Mouse (Mus musculus): ENCODE results near the gene Abcb9. TPM values are rescaled to one million over a fixed set of nuclear protein-coding genes. Genes with fewer than 3 reads are reported as not detected.
A peak's percentile ranks its signal among the peaks of the same experiment; 100 is the strongest.

The Abcb9 gene
- total and polyA plus RNA-seq, 2 experiments from 2014 or later = 29.6 to 42.1 TPM

DNA sequence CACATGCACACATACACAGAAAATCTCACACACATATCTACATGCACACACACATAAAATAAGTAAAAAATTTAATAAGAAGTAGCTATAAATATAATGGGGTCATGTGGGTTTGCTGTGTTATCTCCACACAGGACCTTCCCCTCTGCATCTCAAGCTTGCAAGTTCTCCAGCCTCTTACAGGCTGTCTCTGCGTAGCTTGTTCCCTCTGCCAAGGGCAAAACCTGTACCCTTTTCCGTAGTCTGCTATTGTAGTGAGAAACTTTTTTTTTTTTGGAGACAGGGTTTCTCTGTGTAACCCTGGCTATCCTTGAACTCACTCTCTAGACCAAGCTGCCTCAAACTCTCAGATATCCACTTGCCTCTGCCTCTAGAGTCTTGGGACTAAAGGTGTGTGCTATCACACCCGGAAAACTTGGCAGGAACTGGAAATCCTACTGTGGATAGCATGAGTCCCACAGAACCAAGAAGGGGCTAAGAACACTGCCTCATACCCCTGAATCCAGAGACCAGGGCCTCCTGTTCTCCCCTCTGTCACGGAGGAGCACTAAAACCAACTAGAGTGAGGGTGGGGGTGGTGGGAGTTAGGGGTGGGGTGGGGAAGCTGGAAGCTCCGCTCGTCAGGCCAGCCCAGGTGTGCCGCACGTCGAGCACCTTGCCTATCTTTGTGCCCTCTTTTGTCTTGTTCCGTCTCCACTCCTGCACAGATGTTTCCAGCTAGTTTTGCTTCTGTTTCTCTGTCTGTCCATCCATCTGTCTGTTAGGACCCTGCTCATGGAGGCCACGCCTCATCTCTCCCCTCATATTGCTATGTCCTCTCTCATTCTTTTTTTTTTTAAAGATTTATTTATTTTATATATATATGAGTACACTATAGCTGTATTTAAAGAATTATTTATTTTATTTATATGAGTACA, 4.8 kb upstream of the Abcb9 start:
- H3K9ac ChIP-seq (replicated peaks; ENCODE audit: low read length, poor library complexity, severe bottlenecking) = no peak overlapping the region
- TF ChIP-seq CTCF (IDR thresholded peaks at IDR 0.05) = no peak
- WGBS = 90% methylated on average over 11 of the region's 11 CpGs
- no peaks in the 10 kb centered on the region for H3K36me3 ChIP-seq (ENCODE audit: insufficient read depth, low read length)
- H3K9me3 ChIP-seq (ENCODE audit: low read length) = no peaks in the 10 kb centered on the region
- no peak overlapping the region for H3K27ac ChIP-seq (ENCODE audit: low read depth, low read length)
- no peaks in the 10 kb centered on the region for H3K27me3 ChIP-seq (ENCODE audit: insufficient read depth, low read length)
- no peak overlapping the region for H3K4me2 ChIP-seq (ENCODE audit: low read depth, low read length, poor library complexity, severe bottlenecking)
- 0 out of 2 replicates have a peak, but pooled peaks cover 4% of the 10 kb centered on the region for H3K4me1 ChIP-seq (ENCODE audit: insufficient read depth, low read length)
- DNase-seq (ENCODE audit: low spot score) (no peak), ATAC-seq (ENCODE audit: low FRiP score) (no peak)
- no peak overlapping the region for H3K4me3 ChIP-seq (ENCODE audit: low read depth, low read length)

DNA sequence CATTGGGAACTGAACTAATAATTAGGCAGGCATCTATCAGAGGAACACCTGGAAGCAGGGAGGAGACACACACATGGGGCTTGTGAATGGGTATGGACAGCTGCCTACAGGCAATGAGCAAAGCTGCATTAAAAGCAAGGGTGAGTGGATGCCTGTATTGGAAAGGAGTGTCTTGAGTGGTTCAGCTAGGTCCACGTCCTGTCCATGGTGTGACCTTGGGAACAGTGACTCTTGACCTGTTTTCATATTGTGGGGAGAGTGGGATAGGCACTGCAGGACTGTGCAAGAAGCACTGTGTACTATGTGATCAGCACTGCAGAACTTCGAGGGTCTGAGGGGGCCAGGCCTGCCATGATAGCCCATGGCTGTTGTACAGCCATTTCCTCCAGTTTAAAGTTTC, 3.3 kb upstream of the Abcb9 start:
- ATAC-seq (ENCODE audit: low FRiP score) = no peak
- DNase-seq (ENCODE audit: low spot score) = no peak
- TF ChIP-seq CTCF (IDR thresholded peaks at IDR 0.05) = no peak
- Histone ChIP-seq H3K36me3 (ENCODE audit: insufficient read depth, low read length) (no peaks in the 10 kb centered on the region), H3K9me3 (ENCODE audit: low read length) (no peaks in the 10 kb centered on the region), H3K9ac (replicated peaks; ENCODE audit: low read length, poor library complexity, severe bottlenecking) (no peak overlapping the region), H3K4me2 (ENCODE audit: low read depth, low read length, poor library complexity, severe bottlenecking) (no peak overlapping the region), H3K4me1 (ENCODE audit: insufficient read depth, low read length) (0 out of 2 replicates have a peak, but pooled peaks cover 4% of the 10 kb centered on the region), H3K27ac (ENCODE audit: low read depth, low read length) (no peak overlapping the region), H3K27me3 (ENCODE audit: insufficient read depth, low read length) (no peaks in the 10 kb centered on the region), H3K4me3 (ENCODE audit: low read depth, low read length) (no peak overlapping the region)
- WGBS = 88% methylated on average over 2 of the region's 2 CpGs

GRCm38 (mm10) chr5:124095077-124095581, 469 bp downstream of the Abcb9 start:
- peak; percentile 22; the same call in 1 of the 2 replicates for TF ChIP-seq CTCF (IDR thresholded peaks at IDR 0.05)
- no peak; the same call in 1 of the 2 replicates for ATAC-seq (ENCODE audit: low FRiP score)
- Histone ChIP-seq H3K4me3 (ENCODE audit: low read depth, low read length) (peak overlapping the region; percentile 57), H3K27ac (ENCODE audit: low read depth, low read length) (peak overlapping the region; percentile 33), H3K36me3 (ENCODE audit: insufficient read depth, low read length) (peaks cover under 1% of the 10 kb centered on the region; the same call in 1 of the 2 replicates), H3K4me2 (ENCODE audit: low read depth, low read length, poor library complexity, severe bottlenecking) (peak overlapping the region; percentile 66), H3K4me1 (ENCODE audit: insufficient read depth, low read length) (0 out of 2 replicates have a peak, but pooled peaks cover 7% of the 10 kb centered on the region), H3K9ac (replicated peaks; ENCODE audit: low read length, poor library complexity, severe bottlenecking) (peak overlapping the region; percentile 79), H3K9me3 (ENCODE audit: low read length) (no peaks in the 10 kb centered on the region), H3K27me3 (ENCODE audit: insufficient read depth, low read length) (no peaks in the 10 kb centered on the region)
- DNase-seq (ENCODE audit: low spot score) = no peak
- 9% methylated on average over 19 of the region's 19 CpGs for WGBS

DNA sequence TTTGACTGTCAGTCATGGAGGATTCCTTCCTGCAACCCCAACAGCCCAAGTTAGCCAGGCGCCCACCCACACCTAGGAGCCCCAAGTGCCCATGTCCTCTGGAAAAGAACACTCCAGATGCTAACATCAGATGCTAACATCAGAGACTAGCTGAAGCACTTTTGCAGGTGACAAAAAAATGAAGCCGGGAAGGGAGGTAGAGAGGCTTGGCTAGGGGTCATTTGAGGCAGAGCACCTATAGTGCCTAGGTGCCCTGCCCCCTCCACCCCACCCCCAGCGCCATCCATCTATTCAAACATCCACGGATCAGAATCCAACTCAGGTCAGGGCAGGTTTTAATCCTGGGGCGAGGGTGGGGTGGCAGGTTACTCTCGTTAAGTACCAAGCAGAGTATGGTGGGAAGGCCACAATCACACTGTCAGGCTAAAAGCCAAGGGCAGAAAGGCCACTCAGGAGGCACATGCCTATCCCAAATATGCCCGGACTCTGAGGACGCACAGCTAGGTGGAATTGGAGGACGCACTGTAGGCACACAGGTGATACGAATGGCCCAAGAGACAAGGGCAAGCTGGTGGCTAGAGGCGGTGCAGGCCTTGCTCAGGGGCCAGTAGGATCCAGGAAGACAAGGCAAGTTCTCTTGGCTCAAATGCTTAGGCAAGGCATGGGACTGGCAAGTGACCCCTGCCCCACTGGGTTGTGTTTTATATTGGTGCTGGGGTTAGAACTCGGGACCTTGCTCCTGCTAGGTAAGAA, 1.6 kb downstream of the Abcb9 start:
- whole genome bisulfite sequencing = 86% methylated on average over 12 of the region's 12 CpGs
- TF ChIP-seq CTCF (IDR thresholded peaks at IDR 0.05) = no peak
- no peaks in the 10 kb centered on the region for H3K9me3 ChIP-seq (ENCODE audit: low read length)
- H3K4me1 ChIP-seq (ENCODE audit: insufficient read depth, low read length) = 0 out of 2 replicates have a peak, but pooled peaks cover 7% of the 10 kb centered on the region
- H3K9ac ChIP-seq (replicated peaks; ENCODE audit: low read length, poor library complexity, severe bottlenecking) = peak overlapping the region; percentile 24; the same call in 1 of the 2 replicates
- peaks cover 11% of the 10 kb centered on the region for H3K36me3 ChIP-seq (ENCODE audit: insufficient read depth, low read length)
- H3K4me3 ChIP-seq (ENCODE audit: low read depth, low read length) = peak overlapping the region; percentile 57
- no peak overlapping the region for H3K27ac ChIP-seq (ENCODE audit: low read depth, low read length)
- no peaks in the 10 kb centered on the region for H3K27me3 ChIP-seq (ENCODE audit: insufficient read depth, low read length)
- peak overlapping the region; percentile 66 for H3K4me2 ChIP-seq (ENCODE audit: low read depth, low read length, poor library complexity, severe bottlenecking)
- DNase-seq (ENCODE audit: low spot score) = no peak
- ATAC-seq (ENCODE audit: low FRiP score) = no peak

DNA sequence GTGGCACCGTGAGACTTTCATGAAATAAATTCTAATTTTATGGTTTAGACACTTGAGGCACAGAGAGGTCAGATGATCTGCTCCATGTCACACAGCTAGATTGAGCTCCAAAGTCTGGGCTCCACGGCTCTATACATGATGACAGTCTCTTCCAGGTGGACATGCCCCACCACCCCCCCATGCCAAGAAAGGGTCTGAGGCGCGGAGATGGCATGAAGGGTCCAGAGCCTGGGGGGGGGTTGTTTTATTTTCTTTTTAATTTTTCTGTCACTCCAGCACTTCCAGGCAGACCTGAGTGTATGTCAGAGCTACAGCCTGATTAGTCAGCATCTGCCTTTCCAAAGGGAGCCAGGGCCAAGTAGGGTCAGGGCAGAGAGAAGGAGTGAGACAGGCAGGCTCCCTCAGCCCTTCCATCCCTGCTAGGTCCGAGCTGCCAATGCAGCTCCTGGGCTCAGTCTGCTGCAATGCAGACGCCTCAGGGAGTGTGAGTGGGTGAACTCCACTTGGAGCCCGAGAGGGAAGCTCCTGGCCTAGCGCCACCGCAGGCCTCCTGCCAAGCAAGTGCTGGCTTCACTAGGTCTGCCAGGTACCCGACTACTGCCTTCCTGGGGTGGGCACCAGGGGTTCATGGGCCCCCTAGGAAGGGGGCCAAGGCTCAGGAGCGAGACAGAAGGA, 2.3 kb downstream of the Abcb9 start:
- 69% methylated on average over 11 of the region's 11 CpGs for WGBS
- Histone ChIP-seq H3K36me3 (ENCODE audit: insufficient read depth, low read length) (peaks cover 11% of the 10 kb centered on the region), H3K9ac (replicated peaks; ENCODE audit: low read length, poor library complexity, severe bottlenecking) (peak overlapping the region; percentile 24; the same call in 1 of the 2 replicates), H3K27ac (ENCODE audit: low read depth, low read length) (no peak overlapping the region), H3K9me3 (ENCODE audit: low read length) (no peaks in the 10 kb centered on the region), H3K4me1 (ENCODE audit: insufficient read depth, low read length) (0 out of 2 replicates have a peak, but pooled peaks cover 7% of the 10 kb centered on the region), H3K4me2 (ENCODE audit: low read depth, low read length, poor library complexity, severe bottlenecking) (0 out of 2 replicates have a peak overlapping the region, but pooled peaks have one; percentile 4), H3K27me3 (ENCODE audit: insufficient read depth, low read length) (no peaks in the 10 kb centered on the region), H3K4me3 (ENCODE audit: low read depth, low read length) (no peak overlapping the region)
- no peak for TF ChIP-seq CTCF (IDR thresholded peaks at IDR 0.05)
- ATAC-seq (ENCODE audit: low FRiP score) (no peak), DNase-seq (ENCODE audit: low spot score) (no peak)

All from midbrain, postnatal 0 days (tissue).